Mouse (Mus musculus) midbrain, postnatal 0 days (tissue): Measurements from ENCODE around the gene Zbtb38. TPM values are rescaled to one million over a fixed set of nuclear protein-coding genes. Genes with fewer than 3 reads are reported as not detected.
A peak's percentile ranks its signal among the peaks of the same experiment; 100 is the strongest.

Experiments
- ATAC-seq: fragments of 200-750 bp; cut with Nextera tagmentation; 2 replicates; pipeline ENCODE4 v1.8.0; 2017; ENCODE audit warnings: moderate number of reproducible peaks, mild to moderate bottlenecking, moderate TSS enrichment, moderate library complexity; ENCODE audit not compliant: low FRiP score
- DNase-seq: peaks from one replicate; pipeline ENCODE4 v3.0.0-alpha.2; 2015; ENCODE audit warnings: low spot score
- H3K27ac ChIP-seq: fragments of 300-500 bp; sonication (generic); 2 replicates; pipeline ENCODE4 v1.5.1; 2014; ENCODE audit warnings: low read depth, mild to moderate bottlenecking, low read length, mixed read lengths
- H3K27me3 ChIP-seq: fragments of 300-500 bp; sonication (generic); 2 replicates; pipeline ENCODE4 v1.6.1; 2014; ENCODE audit warnings: low read length, control low read depth, mixed read lengths; ENCODE audit not compliant: insufficient read depth
- H3K36me3 ChIP-seq: fragments of 300-500 bp; sonication (generic); 2 replicates; pipeline ENCODE4 v1.6.1; 2014; ENCODE audit warnings: low read length, control low read depth, mixed read lengths; ENCODE audit not compliant: insufficient read depth
- H3K4me1 ChIP-seq: fragments of 300-500 bp; sonication (generic); 2 replicates; pipeline ENCODE4 v1.6.1; 2014; ENCODE audit warnings: mild to moderate bottlenecking, control low read depth, antibody characterized with exemption, low read length, mixed read lengths; ENCODE audit not compliant: insufficient read depth
- H3K4me2 ChIP-seq: fragments of 300-500 bp; sonication (generic); 2 replicates; pipeline ENCODE4 v1.6.1; 2014; ENCODE audit warnings: low read depth, mild to moderate bottlenecking, low read length, mixed read lengths; ENCODE audit not compliant: poor library complexity, severe bottlenecking
- H3K4me3 ChIP-seq: fragments of 300-500 bp; sonication (generic); 2 replicates; pipeline ENCODE4 v1.5.1; 2014; ENCODE audit warnings: low read depth, mild to moderate bottlenecking, low read length, moderate library complexity
- H3K9ac ChIP-seq: fragments of 300-500 bp; sonication (generic); replicated peaks from 2 replicates; pipeline ENCODE4 v1.6.1; 2014; ENCODE audit warnings: mild to moderate bottlenecking, low read length, moderate library complexity, mixed read lengths; ENCODE audit not compliant: poor library complexity, severe bottlenecking
- H3K9me3 ChIP-seq: fragments of 300-500 bp; sonication (generic); 2 replicates; pipeline ENCODE4 v1.6.1; 2016; ENCODE audit warnings: low read length, control low read depth
- CTCF ChIP-seq: IDR thresholded peaks from 2 replicates; pipeline ENCODE4 v1.5.1; 2016; ENCODE audit warnings: antibody characterized with exemption, mild to moderate bottlenecking
- WGBS: fragments of 180-500 bp; shearing (Covaris S2); extraction: QIAGEN DNeasy Blood & Tissue Kit; methylation state at CpG from one replicate; pipeline ENCODE4 v1.1.7; 2014; 5-methylcytosine and 5-hydroxymethylcytosine counted together
- polyA plus RNA-seq: library from polyadenylated mRNA; unstranded; fragments of >200 nt; fragmentation: Nextera tagmentation; extraction: Ambion mirVana; gene quantifications from 2 replicates; pipeline ENCODE4 v1.2.1, GENCODE M21; 2015
- total RNA-seq: library from RNA; depleted of rRNA; stranded (reverse); fragments of >200 nt; gene quantifications from 2 replicates; pipeline ENCODE4 v1.2.3, GENCODE M21; 2014

Gene Zbtb38
- total and polyA plus RNA-seq, 2 experiments from 2014 or later = 49.9 to 50.7 TPM

DNA sequence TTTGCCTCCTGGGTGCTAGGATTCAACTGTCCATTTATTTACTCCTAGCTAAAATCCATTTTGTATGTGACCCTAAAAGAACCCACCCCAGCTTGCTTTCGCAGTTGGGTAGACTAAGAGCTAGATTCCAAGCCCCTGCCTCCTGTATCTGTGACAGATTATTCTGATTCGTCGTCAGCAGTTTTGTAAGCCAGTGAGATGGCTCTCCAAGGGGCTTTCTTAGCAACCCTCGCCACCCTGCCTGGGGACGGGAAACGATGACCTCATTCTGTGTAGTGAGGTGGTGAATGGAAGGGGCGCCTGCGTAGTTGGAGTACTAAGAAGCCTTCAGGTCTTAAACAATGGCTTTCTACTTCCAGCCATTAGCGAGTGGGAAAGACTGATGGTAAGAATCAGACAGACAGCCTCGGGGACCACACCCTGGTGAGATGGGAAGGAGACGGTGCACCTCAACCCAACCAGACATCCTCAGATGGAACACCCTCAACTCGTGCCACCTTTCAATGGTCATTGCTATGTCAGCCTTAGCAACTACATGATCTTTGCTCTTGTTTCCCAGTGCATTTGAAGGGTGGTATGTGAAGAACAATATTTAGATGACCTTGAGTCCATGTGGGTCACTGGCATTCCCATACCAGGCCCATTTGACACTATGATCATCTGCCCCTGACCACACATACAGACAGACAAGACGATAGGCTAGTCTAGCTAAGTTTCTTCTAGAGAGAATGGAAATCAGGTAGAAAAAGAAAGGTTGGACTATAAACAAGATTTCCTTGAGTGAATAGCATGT lies 13.9 kb downstream of the Zbtb38 start:
- 87% methylated on average over 13 of the region's 13 CpGs for WGBS
- no peak for ATAC-seq
- TF ChIP-seq CTCF = no peak
- no peaks in the 10 kb centered on the region for H3K36me3 ChIP-seq
- DNase-seq = no peak
- H3K4me2 ChIP-seq = no peak overlapping the region
- peaks cover 5% of the 10 kb centered on the region; the same call in 1 of the 2 replicates for H3K4me1 ChIP-seq
- no peak overlapping the region for H3K4me3 ChIP-seq
- H3K27me3 ChIP-seq = no peaks in the 10 kb centered on the region
- H3K9ac ChIP-seq = no peak overlapping the region
- no peaks in the 10 kb centered on the region for H3K9me3 ChIP-seq
- no peak overlapping the region for H3K27ac ChIP-seq

DNA sequence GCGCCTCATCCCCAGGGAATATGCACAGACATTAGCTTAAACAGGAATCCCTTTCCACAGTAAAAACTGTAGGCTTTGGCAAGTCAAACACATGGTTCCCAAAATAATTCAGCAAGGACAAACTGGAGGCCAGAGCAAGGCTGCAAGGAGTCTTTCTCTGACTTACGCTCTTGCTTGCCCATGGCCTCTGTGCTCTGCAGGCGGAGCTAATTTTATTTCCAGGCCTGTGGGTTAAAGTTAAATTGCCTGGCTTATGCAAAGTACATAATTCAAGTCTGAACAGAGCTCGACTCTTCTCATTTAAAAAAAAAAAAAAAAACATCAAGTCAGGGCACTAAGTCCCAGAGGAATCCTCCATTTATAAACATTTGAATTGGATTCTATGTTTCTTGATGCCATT lies 16.7 kb downstream of the Zbtb38 start:
- H3K27me3 ChIP-seq = no peaks in the 10 kb centered on the region
- no peaks in the 10 kb centered on the region for H3K36me3 ChIP-seq
- DNase-seq (no peak), ATAC-seq (no peak)
- no peak overlapping the region for H3K27ac ChIP-seq
- no peak for TF ChIP-seq CTCF
- WGBS = 39% methylated on average over 4 of the region's 4 CpGs
- H3K4me2 ChIP-seq = no peak overlapping the region
- H3K4me1 ChIP-seq = peaks cover 5% of the 10 kb centered on the region; the same call in 1 of the 2 replicates
- H3K9me3 ChIP-seq = no peaks in the 10 kb centered on the region
- H3K4me3 ChIP-seq = no peak overlapping the region
- no peak overlapping the region for H3K9ac ChIP-seq

DNA sequence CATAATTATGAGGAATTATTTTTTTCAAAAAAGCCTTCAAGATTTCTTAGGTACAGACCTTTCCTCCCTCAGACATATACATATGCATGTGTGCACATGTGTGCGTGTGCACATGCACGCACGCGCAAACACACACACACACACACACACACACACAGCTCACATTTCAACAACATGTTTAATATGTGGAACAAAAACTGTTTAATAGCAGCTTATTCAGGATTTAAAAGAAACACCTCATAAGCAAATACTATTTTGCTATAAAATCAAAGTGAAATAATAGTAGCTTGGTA lies 19.3 kb downstream of the Zbtb38 start:
- peak overlapping the region; percentile 81 for H3K9ac ChIP-seq
- H3K4me2 ChIP-seq = peak overlapping the region; percentile 52
- no peak for TF ChIP-seq CTCF
- peaks cover 7% of the 10 kb centered on the region; the same call in 1 of the 2 replicates for H3K4me1 ChIP-seq
- peak overlapping the region; percentile 37 for H3K4me3 ChIP-seq
- H3K9me3 ChIP-seq = no peaks in the 10 kb centered on the region
- DNase-seq (no peak), ATAC-seq (peak; percentile 14; the same call in 1 of the 2 replicates)
- H3K36me3 ChIP-seq = no peaks in the 10 kb centered on the region
- no peaks in the 10 kb centered on the region for H3K27me3 ChIP-seq
- WGBS = 74% methylated on average over 4 of the region's 4 CpGs
- peak overlapping the region; percentile 91 for H3K27ac ChIP-seq

GRCm38 (mm10) chr9:96732644-96733424 lies 19.8 kb downstream of the Zbtb38 start:
- Histone ChIP-seq H3K4me2 (peak overlapping the region; percentile 52), H3K27ac (peak overlapping the region; percentile 91), H3K27me3 (no peaks in the 10 kb centered on the region), H3K36me3 (no peaks in the 10 kb centered on the region), H3K9ac (peak overlapping the region; percentile 81), H3K9me3 (no peaks in the 10 kb centered on the region), H3K4me1 (peaks cover 13% of the 10 kb centered on the region), H3K4me3 (peak overlapping the region; percentile 37)
- ATAC-seq (peak; percentile 31; the same call in 1 of the 2 replicates), DNase-seq (peak; percentile 63)
- no peak for TF ChIP-seq CTCF
- 34% methylated on average over 17 of the region's 17 CpGs for WGBS

DNA sequence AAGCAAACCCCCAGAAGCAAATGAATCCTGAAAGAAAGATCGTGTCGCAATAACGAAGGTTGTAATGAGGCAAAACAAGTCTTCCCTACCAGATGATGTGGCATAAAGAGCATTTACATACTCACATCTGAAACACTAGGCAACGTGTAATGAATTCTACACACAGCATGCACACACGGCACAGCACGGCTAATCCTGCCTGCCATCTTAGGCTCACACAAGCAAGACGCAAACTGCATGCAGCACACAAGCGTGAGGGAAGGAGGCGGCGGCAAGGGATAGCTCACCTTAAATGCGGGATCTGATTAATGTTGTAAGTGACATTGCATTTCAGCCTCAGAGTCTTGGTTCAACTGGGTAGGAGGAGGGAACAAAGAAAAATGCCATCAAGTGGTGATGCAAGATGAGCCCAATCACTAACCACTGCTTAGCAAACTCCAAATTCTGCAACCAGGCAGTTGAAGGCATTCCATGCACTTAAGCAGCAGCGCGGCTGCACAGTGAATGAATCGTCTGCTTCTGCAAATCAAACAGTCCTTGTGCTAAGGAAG lies 20.6 kb downstream of the Zbtb38 start:
- H3K4me2 ChIP-seq = peak overlapping the region; percentile 52
- peak overlapping the region; percentile 91 for H3K27ac ChIP-seq
- peaks cover 19% of the 10 kb centered on the region for H3K4me1 ChIP-seq
- peak overlapping the region; percentile 37 for H3K4me3 ChIP-seq
- H3K27me3 ChIP-seq = no peaks in the 10 kb centered on the region
- no peaks in the 10 kb centered on the region for H3K36me3 ChIP-seq
- no peaks in the 10 kb centered on the region for H3K9me3 ChIP-seq
- no peak for TF ChIP-seq CTCF
- ATAC-seq (peak; percentile 73), DNase-seq (peak; percentile 81)
- 12% methylated on average over 14 of the region's 14 CpGs for WGBS
- peak overlapping the region; percentile 81 for H3K9ac ChIP-seq
